ENCODE assay signal across 9 mouse cellular contexts in the genomic region with DNA sequence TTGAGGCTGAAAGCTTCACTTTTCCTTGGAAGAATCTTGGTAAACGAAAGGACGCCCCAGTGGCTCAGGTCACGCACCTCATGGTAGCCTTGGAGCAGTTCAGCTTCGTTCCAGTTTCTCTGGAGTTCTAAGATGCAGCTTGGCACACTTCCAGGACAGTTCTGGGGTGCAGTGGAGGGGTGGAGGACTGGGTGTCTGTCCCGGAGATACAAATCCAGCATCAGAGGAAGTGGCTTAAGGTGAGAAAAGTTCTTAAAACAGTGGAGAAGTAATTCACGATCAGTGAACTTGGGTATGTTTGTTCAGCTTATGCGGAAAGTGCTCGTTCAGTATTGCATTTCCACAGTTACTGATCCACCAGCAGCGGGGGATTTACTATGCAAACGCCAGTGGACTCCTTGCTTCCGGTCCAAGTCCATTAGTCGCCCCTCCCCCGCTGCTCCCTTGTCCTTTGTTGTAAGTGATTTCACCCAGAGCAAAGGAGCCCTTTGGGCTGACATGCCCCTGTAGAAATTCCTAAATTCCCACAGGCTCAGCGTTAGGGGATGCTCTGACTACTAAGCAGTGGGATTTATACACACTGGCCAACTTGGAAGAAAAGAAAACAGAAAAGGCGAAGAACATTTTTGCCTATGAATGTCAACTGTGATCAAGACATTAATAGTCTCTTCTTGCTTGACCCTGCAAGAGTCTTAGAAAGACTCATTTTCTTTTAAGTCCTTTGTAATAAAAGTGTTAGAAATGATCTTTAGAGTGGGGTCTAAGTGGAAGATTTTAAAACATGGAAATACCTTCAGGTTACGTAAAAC.
DNase-seq lines count a peak whose midpoint lies in the region; ATAC-seq lines count a peak whose summit lies in the region.
"Had no signal": no experiment of that assay in that cellular context is flagged by ENCODE, and none has a peak within 500 bp of the region (broad histone marks: within the 10 kb centered on the region; RNA-seq: fewer than 3 reads in every experiment).

No protein-coding gene starts in this region.

- peak overlapping the region; percentile 64 for H3K9ac ChIP-seq in forebrain, embryonic 11.5 days (ENCODE audit: low read length)
- H3K9ac ChIP-seq in liver, embryonic 15.5 days = no peak overlapping the region

- no peak overlapping the region for H3K27ac ChIP-seq in forebrain, embryonic 11.5 days (ENCODE audit: low read depth, low read length)
- H3K27ac ChIP-seq in liver, embryonic 15.5 days (replicated peaks) = no peak overlapping the region

- H3K36me3 ChIP-seq in forebrain, embryonic 11.5 days (ENCODE audit: control insufficient read depth, insufficient read depth, low read length) = no peaks in the 10 kb centered on the region
- H3K36me3 ChIP-seq in liver, embryonic 15.5 days (replicated peaks) = no peaks in the 10 kb centered on the region
- H3K36me3 ChIP-seq: G1E had no signal

- intact Hi-C loops in heart, postnatal 36 days (cut with DNase I) = no loop called here

- no peaks in the 10 kb centered on the region for H3K9me3 ChIP-seq in forebrain, embryonic 11.5 days (ENCODE audit: control insufficient read depth, low read length)
- no peaks in the 10 kb centered on the region for H3K9me3 ChIP-seq in liver, embryonic 15.5 days (replicated peaks)
- H3K9me3 ChIP-seq: G1E had no signal

- H3K4me2 ChIP-seq in forebrain, embryonic 11.5 days (ENCODE audit: low read depth, low read length, severe bottlenecking) = peak overlapping the region; percentile 80
- peak overlapping the region; percentile 53 for H3K4me2 ChIP-seq in liver, embryonic 15.5 days

- peak; percentile 10 for DNase-seq in ovary, postnatal 14 days (ENCODE audit: low spot score)
- DNase-seq in ovary, postnatal 10 days (ENCODE audit: low spot score) = no peak
- peak; percentile 82 for DNase-seq in forebrain, embryonic 11.5 days (ENCODE audit: low spot score)
- DNase-seq in heart, postnatal 36 days = peak; percentile 11 to 31
- DNase-seq in layer of hippocampus, adult 18-20 months (ENCODE audit: low spot score in 2 of 2) = peak; percentile 28 to 68
- DNase-seq in retina, embryonic 14.5 days (ENCODE audit: low spot score) = peak; percentile 80

- no peaks in the 10 kb centered on the region for H3K4me1 ChIP-seq in forebrain, embryonic 11.5 days (replicated peaks; ENCODE audit: control insufficient read depth, insufficient read depth, low read length)
- H3K4me1 ChIP-seq in liver, embryonic 15.5 days (replicated peaks) = no peaks in the 10 kb centered on the region

- H3K4me3 ChIP-seq in forebrain, embryonic 11.5 days (ENCODE audit: low read depth, low read length) = peak overlapping the region; percentile 41
- H3K4me3 ChIP-seq in liver, embryonic 15.5 days (replicated peaks) = peak overlapping the region; percentile 30; the same call in 1 of the 2 replicates

- peak; percentile 87 for ATAC-seq in forebrain, embryonic 11.5 days (replicated peaks; ENCODE audit: low FRiP score)
- no peak for ATAC-seq in liver, embryonic 15.5 days (ENCODE audit: insufficient read depth)
- no peak for ATAC-seq in megakaryocyte-erythroid progenitor cell, adult 5-6 weeks (replicated peaks; ENCODE audit: low FRiP score, low TSS enrichment, poor library complexity, severe bottlenecking)

- H3K27me3 ChIP-seq in forebrain, embryonic 11.5 days (ENCODE audit: control insufficient read depth, insufficient read depth, low read length) = no peaks in the 10 kb centered on the region
- no peaks in the 10 kb centered on the region for H3K27me3 ChIP-seq in liver, embryonic 15.5 days

- 9% methylated on average over 16 of the region's 16 CpGs for WGBS in forebrain, embryonic 11.5 days
- 9% methylated on average over 16 of the region's 16 CpGs for WGBS in liver, embryonic 15.5 days (ENCODE audit: insufficient replicate concordance)
